Mouse (Mus musculus): Measurements from ENCODE around the gene Ddc.

The Ddc gene

DNA sequence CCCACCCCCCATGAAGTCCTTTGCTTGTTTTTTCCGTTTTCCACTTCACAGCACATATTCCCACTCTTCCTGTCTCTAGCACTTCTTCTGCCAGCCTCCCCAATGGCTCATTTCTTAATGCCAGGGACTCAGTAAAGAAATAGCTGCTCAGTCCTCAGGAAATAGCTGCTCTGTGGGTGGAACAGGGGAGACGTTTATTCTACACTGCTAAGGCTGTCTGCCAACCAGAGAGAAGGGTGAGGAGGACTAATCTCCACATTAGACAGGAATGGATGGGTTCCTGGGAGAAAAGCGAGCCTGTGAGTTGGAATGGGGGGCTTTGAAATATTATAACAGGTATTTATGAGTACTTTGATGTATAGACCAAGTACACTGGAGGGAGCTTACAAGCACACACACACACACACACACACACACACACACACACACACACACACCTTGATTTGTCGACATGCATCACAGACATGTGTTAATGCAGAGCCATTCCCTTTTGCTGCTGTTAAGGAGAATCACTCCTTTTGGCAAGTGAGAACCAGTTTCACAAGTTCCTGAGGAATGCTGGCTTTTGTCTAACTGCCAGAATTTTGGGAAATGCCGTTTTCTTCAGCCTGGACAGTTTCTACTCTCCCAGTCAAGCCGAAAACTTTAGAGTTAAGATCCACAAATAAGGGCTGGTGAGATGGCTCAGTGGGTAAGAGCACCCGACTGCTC lies 9.9 kb upstream of the Ddc start:
- peak in 1 of 2 experiments; percentile 10 for DNase-seq (ENCODE audit: low spot score in 2 of 2)

DNA sequence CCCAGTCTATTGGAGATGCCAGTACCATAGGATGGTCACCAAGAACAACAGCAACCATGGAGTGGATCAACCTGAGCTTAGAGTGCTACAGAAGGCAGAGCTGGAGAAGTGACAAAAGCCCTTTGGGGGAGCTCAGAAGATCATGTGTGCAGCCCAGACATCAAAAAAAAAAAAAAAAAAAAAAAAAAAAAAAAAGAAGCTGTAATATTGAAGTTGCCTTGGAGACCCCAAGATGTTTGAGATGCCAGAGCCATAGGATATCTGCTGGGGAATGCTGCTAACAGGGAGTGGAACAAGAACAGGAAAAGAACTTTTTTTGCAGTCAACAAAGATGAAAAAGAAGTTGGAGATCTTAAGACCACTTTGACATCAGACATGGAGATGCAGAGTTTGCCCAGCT lies 7.6 kb upstream of the Ddc start:
- DNase-seq (ENCODE audit: low spot score in 2 of 2): no peak

DNA sequence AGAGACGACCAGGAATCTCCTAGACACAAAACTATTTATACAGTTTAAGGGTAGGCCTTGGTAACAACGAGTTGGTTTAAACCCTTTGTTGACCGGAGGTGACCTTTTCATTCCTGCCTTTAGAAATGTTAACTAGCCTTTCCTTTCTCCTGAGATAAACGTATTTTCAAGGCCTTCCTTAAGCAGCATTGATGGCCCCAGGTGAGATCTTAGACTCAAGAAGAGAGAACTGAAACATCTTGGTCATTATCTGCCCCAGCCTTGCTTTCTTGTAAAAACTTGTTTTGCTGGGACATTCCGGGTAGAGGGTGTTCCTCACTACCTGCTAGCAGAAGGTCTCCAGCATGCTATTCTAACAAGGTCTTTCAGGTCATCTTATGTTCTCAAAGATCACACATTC lies 7.1 kb upstream of the Ddc start:
- no peak for DNase-seq (ENCODE audit: low spot score in 2 of 2)

DNA sequence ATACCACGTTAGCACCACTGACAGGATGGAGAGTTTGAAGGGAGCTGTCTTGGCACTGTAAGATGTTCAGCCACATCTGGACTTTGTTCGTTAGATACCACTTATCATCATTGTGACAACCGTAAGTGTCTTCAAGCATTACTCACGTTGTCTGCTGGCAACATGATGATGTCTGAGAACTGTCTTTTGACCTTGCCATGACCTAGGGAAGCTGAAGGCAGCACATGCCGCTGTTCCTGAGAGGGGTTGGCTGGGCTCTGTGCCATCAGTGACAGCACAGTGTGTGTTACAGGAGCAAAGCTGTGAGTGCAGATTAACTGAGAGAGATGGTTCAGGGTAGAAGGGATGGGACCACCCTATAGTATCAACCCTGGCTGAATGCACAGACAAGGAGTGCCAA lies 3.6 kb upstream of the Ddc start:
- no peak for DNase-seq (ENCODE audit: low spot score in 2 of 2)

DNA sequence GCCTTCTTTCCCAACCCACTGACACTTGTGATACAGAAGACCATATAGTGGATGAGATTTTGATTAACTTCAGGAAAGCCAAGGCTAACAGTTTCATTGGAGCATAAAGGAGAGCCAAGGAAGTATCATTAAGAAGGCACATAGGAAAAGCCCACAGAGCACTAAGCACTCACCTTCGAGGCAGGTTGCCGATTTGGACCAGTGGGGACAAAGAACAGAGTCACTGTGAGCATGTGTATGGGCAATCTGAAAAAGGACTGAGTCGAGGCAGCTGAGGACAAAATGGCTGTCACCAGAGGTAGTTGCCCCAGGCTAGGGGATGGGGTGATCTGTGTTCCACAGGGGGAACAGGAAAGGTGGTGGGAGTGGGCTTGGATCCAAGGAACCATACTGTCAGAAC lies 552 bp upstream of the Ddc start:
- DNase-seq (ENCODE audit: low spot score in 2 of 2): no peak

DNA sequence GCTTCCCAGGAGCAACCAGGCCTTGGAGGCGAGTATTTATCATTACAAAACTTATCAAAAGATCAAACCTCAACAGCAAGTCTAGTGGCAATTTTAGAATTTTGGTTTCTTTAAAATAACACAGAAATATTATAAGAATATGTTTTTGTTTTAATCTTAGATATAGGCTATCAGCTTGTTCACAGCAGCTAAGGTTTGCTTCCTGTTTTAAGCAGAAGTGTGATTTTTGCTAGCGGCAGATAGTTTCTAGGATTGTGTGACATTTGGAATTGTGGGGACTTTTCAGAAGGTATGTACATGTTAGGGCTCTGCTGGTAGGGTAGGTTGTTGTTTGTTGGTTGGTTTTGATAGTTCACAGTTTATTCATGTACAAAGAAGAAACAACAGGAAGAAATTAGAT lies 2.5 kb downstream of the Ddc start:
- no peak for DNase-seq (ENCODE audit: low spot score in 2 of 2)

DNA sequence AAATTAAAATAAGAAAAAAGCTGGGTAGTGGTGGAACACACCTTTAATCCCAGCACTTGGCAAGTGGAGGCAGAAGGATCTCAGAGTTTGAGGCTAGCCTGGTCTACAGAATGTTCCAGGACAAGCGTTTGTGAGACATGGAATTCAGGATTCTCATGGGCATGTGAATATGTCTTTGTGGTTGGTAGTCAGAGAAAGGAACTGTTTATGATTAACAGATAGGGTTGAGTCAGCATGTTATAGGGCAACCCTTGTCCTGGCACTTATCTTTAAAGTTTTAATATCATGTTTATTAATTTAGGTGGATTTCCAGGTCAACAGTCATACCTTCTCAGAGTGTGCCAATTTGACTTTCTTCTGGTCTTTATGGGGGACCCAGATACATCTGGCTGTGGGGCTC lies 4.2 kb downstream of the Ddc start:
- DNase-seq (ENCODE audit: low spot score in 2 of 2): no peak

DNA sequence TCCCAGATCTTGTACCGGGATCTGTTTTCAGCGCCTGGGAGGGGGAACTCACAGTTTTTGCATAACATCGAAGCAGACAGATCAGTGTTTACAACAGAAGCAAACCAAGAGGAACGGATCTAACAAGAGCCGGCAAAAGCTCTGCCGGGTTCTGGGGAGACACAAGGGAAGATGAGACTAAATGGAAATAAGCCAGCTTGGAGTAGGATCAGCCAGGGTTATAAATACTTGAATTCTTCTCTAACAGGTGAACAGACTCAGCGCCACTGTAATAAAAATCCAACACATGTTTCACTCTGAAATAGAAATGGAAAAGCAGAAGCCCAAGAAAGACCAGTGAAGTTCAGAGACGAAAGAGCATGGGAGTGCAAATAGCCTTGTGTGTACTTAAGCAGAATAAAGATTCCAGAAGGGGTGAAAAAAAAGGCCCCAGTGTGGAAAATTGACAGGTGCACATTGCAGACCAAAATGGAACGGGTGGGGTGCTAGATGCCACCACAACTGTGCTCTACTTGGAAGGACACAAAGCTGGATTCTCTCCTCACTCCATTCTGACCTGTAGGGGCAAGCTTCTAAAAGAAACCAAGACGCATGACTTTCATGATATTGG lies 4.8 kb downstream of the Ddc start:
- DNase-seq (ENCODE audit: low spot score in 2 of 2): no peak

DNA sequence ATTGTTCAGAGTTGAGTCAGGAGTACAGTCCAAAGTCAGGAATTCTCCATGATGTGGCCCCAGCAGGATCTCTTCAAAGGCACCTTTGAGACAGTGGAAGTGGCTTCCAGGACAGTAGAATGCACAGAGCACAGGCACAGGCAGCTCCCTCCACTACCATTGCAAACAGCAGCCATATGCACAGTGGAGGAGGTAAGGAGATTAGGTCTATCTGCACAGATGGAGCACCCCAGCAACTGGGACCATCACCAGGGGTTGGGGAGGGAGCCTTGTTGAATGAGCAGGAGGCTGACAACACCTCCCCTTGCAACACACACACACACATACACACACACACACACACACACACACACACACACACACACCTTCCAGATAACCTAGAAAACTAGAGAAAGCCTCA lies 6.1 kb downstream of the Ddc start:
- DNase-seq (ENCODE audit: low spot score in 2 of 2): no peak

DNA sequence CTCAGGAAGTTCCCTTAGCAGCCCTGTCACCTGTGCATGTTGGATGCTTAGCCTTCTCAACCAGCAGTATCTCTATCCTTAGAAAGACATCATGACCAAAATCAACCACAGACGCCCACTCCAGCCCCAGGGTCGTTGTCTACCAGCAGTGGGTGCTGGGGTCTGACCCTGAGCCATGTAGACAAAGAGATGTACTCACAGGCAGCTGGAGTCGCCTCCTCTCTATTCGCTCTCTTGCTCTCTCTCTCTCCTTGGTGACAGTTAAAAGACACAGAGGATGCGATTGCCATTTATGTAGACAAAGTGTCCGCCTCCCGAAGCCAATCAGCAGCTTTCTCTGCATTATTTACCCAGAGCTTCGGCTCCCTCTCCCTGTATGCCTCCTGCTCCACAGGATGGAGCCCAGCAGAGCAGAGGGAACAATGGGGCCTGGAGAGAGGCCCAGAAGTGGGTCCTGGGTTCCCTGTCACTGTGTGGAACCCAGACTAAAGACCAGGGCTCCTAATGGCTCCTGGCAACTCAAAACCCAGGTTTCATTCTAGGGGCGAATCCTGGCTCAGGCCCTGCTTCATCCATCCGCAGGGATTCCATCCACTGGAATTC lies 7.7 kb downstream of the Ddc start:
- no peak for DNase-seq (ENCODE audit: low spot score in 2 of 2)

DNA sequence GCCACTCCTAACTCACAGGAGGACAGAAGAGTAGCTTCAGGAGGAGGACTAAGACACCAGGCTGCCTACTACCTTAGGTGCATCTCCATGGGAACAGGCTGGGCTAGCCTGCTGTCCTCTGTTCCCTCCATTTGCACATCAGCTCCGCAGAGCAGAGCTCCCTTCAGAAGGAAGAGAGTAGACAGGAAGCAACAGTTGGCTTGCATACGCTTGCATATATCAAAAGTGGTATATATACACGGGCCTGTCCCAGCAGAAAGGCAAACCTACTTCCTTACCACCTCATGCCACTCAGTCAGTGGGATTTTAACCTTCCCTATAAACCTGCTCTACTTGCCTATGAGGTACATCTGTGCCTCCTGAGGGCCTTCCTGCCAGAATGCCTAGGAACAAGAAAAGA lies 9.2 kb downstream of the Ddc start:
- no peak for DNase-seq (ENCODE audit: low spot score in 2 of 2)

DNA sequence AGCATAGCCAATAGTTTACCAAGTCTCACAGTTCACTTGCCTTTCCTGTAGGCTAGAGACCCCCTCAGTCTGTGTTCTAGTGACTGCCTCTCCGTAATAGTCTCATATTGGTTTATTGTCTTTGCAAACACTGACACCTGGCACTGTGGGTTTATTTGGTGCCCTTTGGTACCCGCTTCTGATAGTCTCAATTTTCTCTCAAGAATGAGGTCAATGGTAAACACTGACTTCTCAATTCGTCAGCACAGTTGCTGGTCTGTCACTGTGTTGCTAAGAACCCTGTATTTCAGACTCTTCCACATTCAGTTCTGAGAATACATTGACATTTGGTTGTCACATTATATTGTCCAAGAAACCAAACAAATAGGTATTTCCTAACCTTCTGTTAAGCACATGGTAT lies 9.9 kb downstream of the Ddc start:
- no peak for DNase-seq (ENCODE audit: low spot score in 2 of 2)

DNA sequence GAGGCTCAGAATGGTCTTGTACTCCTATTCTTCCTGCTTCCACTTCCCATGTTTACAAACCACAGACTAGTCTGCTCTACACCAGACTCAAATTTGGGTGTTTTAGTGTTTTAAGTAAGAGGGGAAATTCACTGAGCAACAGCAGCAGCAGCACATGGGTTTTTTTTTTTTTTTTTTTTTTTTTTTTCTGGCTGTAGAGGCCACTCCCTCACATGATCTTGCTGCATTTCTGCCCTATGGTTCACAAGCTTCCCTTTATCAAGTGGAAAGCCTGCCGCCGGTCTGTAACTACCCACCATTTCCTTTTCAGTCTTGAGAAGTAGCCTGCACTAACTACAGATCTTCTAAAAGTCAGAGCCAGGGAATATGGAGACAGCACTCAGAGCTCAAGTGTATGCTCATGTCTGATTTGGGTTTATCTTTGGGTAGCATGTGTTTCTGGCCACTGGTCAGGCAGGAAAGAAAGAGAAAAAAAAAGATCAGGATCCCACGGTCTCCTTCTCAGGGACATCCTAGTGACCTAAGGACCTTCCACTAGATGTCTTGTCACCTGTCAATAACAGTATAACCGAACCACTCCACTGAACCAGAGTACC lies 11.4 kb downstream of the Ddc start:
- no peak for DNase-seq (ENCODE audit: low spot score in 2 of 2)

DNA sequence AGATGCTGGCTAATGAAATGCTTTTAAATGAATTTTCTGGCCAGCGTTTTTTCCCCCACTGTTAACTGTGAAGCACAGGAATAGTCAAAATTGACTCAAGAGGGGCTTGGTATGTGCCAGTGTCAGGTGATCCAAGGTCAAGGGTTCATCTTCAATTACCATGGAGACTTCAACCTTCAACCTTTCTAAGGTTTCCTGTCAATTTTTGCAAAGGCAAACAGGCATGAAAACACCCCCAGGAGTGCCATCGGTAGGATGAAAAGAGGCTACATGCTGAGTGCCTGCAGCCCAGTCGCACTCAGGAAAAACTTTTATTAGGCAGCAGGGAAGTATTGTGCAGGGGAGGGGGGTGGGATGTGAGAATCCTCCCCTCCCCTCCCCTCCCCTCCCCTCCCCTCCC lies 12.0 kb downstream of the Ddc start:
- DNase-seq (ENCODE audit: low spot score in 2 of 2): no peak

DNA sequence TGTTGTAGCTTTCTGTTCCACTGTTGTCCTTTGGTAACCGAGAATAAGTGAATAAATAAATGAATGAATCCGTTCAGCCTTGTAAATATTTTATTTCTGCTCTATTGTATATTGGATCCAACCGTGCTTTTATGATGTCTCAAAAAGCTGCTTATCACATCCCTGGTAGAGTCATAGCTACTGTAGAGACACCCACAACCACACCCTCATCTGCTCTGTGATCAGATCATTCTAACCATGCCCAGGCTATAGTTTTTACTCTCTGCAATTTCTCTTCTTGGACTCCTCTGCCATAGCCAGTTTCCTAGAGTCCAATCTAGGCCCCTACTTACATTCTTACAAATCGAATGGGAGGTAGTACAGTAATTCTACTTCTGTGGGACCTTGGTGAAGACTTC lies 12.7 kb downstream of the Ddc start:
- DNase-seq (ENCODE audit: low spot score in 2 of 2): no peak

DNA sequence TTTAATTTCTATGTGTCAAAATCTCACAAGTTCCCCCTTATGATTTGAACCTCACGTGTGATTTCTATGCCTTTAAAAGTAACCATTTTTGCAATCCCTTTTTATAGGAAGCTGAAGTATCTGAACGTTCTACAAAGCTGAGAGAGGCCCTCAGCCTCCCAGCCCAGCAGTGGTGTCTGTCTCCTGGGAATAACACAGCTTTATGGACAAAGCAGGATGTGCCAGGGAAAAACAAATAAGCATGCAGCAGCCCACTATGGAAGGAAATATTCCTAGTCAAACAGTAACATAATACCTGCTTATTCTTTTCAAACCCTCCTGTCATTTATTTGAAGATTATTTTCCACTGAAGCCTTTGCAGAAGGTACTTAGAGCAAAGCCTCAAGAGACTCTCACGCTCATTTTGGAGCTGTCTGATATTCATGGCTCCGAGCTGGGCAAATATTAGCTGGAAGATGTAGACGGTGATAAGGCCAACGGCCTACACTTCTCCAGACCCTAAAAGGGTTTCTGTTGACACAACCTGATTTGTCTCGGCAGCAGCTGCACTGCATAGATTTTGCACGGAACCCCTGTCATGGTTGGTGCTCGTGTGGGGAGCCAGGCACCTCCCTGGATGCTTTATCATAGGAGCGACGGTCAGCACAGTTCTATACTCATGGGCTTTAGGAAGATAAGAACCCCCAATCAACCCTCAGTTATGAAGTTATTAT lies 13.3 kb downstream of the Ddc start:
- DNase-seq (ENCODE audit: low spot score in 2 of 2): no peak

DNA sequence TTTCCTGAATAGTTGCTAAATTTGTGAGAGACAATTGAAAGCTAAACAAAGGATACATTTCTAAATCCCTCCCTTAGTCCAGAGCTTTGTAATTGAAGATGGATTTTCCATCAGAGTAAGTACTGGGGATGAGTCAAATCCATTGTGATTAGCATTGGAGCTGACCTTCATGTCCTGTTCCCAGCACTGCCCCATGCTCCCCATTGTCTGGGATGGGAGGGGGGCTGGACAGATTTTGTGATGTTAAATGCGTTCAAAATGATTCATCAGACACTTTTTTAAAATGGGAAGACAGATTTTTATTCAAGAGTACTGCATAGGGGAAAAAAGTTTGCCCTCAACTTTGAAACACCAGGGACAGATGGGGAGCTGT lies 16.2 kb downstream of the Ddc start:
- no peak for DNase-seq (ENCODE audit: low spot score in 2 of 2)

DNA sequence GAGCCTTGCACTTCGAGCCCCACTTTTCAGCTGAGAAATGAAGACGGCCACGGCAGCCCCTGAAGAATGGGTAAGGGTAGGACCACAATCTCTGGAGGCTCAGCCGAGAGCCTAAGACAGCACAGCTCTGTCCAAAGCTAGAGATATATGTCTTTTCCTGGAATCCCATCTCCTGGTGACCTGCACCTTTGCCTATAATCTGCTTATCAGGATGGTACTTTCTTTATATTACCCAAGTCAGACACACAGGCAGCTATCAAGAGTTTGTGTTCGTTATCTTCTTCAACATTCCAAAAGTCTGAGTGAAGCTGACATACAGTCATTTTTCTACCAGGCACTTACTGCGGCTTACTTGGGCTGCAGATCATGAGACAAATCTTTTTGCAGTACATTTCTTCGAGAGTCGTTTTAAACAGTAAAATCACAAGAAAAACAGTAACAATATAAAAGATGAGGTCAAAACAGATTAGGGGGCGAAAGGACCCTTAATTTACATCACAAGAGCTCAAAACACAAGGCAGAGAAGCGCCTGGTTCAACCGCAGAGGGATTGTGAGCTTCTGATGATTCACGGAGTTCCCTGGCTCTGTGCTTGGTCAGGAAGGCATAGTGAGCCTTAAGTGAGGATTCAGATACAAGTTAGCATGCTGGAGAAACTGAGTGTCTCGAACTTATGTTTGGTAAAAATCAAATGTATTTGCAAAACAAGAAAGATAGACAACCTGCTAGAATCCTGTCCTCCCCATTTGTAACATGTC lies 16.7 kb downstream of the Ddc start:
- DNase-seq (ENCODE audit: low spot score in 2 of 2): no peak

DNA sequence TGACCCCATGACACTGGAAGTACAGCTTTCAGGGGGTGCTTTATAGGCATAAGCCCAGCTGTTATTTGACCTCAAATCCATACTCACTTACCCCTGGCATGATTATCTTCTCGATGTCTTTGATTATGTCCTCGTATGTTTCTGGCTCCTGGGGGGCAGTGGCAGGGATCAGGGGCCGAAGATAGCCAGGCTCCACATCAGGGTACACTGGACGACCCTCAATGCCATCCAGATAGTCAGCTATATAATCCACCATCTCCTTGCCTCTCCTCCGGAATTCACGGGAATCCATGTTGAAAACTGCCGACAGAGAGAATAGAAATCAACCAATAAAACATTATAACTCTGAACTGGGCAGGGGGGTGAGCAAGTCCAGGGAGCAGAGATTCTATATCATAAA lies 17.6 kb downstream of the Ddc start:
- no peak for DNase-seq (ENCODE audit: low spot score in 2 of 2)

DNA sequence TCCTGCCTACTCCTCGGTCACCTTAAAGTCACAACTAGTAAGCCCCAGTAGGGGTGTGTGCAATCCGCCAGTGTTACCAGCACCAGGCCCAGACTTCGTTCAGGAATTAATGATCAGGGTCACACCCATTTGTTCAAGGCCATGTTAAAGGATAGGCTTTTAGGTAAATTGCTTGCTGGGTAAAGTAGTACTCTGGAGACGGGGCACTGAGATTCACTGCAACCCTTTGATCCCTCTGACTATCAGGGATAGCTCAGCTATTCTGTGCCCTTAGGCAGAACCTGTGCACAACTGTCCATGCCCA lies 18.3 kb downstream of the Ddc start:
- no peak for DNase-seq (ENCODE audit: low spot score in 2 of 2)

DNA sequence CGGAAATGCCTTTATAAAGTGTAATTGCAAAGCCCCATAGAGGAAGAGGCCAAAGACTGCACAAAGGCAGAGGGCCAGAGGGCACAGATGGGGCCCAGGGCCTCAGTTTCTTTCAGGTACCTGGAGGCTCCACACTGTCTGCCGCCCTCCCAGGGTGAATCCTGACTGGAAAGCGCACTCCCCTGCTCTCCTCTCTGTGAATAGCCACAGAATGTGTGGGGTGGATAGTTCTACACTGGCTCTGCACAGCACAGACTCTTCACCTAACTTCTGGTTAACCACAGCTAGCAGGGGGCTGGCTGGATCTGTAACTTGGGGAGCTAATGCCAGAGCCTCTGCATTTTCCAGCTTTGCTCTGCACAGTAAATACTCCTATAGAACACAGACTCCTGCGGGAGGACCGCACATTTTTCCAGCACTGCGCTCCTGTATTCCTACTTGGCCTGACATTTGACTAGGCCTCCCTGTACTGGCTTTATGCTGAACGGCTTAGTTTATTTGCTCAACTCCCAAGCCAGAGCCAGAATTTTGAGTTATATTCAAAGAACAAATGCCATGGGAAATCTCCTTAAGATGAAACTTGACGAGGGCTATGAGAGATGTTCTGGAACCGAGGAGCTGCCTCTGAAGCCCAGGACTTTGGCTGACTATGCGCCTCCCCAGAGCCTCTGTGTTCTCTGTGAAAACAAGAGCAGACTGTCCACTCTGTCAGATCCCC lies 18.8 kb downstream of the Ddc start:
- no peak for DNase-seq (ENCODE audit: low spot score in 2 of 2)
